Mouse (Mus musculus) left cerebral cortex, postnatal 14 days (tissue): ENCODE data around the gene Hbq1a. TPM values are rescaled to one million over a fixed set of nuclear protein-coding genes. Genes with fewer than 3 reads are reported as not detected.
"Not testable (repeated sequence)": the region's sequence is repeated elsewhere in the genome, so short reads cannot be mapped to it uniquely, and the experiment has no call there.

Experiments used
- DNase-seq, 2 experiments: peaks; one replicate each; pipeline ENCODE4 v3.0.0; 2021 to 2022; ENCODE audit warnings: low spot score in 2 of 2, mixed read lengths in 1 of 2
- intact Hi-C: fragments of 180-260 bp; cut with DNase I; formaldehyde crosslinking; loops from one replicate; pipeline ENCODE4 v1.15.1; 2025
- total RNA-seq, 2 experiments: library from RNA; stranded (reverse); gene quantifications; 2 replicates each; pipeline ENCODE4 v1.2.3; 2021

The Hbq1a gene
- total RNA-seq, 2 experiments from 2014 or later = 1.1 TPM; not detected in 1

DNA sequence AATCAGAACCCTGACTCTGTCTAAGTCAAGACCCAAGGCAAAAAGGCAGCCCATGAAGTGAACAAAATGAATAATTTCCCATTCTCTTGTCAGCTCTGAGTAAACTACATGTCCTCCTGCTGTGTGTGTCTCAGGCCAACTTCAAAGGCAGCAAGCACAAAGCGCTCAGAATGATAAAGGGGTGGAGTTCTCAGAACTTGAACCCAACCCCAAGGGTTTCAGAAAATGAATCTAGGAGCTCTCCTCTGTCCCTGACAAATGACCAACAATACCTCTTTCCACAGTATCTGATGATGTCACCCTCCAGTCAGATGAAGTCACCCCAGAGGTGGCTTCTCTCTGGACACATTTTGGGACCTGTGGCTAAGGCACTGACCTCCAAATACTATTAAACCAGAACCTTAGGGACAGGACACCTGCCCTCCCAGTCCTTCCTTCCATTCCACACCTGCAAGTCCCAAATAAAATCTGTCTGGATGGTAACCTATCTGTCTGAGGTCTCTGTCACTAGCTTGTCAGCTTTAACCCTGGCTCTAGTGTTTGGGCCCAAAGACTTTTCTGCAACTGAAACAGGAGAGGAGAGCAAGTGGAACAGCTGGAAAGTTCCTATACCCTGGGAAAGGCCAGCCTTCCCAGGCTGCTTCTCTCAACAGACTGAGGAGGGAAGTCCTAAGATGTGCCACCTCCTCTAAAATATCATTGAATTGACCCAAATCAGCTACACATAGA is 18.3 kb upstream of the Hbq1a start:
- no peak for DNase-seq
- intact Hi-C loops = loop anchor here (10.0 kb wide), 1 partner anchor 53 kb away; no protein-coding TSS in a partner anchor

- not testable (repeated sequence) for DNase-seq
- intact Hi-C loops = loop anchor here (10.0 kb wide), 1 partner anchor 52 kb away; no protein-coding TSS in a partner anchor
Measured at GRCm38 (mm10) chr11:32283091-32283777, 16.6 kb upstream of the Hbq1a start, which contains the start of gene Hba-a1. Gene Hba-a1, plus strand, starts transcription at chr11:32283511.

- intact Hi-C loops = loop anchor here (10.0 kb wide), 1 partner anchor 50 kb away; no protein-coding TSS in a partner anchor
Measured at GRCm38 (mm10) chr11:32284582-32284981, 15.3 kb upstream of the Hbq1a start.

GRCm38 (mm10) chr11:32285031-32285775 is 14.7 kb upstream of the Hbq1a start:
- DNase-seq = no peak
- intact Hi-C loops = loop anchor here (10.0 kb wide), 1 partner anchor 50 kb away; no protein-coding TSS in a partner anchor

More at GRCm38 (mm10) chr11:32284582-32284981, 15.3 kb upstream of the Hbq1a start:
- DNase-seq = not testable (repeated sequence)

GRCm38 (mm10) chr11:32285887-32286286 is 14.0 kb upstream of the Hbq1a start:
- not testable (repeated sequence) for DNase-seq
- intact Hi-C loops = loop anchor here (10.0 kb wide), 1 partner anchor 49 kb away; no protein-coding TSS in a partner anchor

GRCm38 (mm10) chr11:32286695-32287492 is 13.0 kb upstream of the Hbq1a start, which contains the start of gene Hbq1b:
Gene Hbq1b, plus strand, starts transcription at chr11:32286965.
- peak; percentile 87 for DNase-seq
- intact Hi-C loops = loop anchor here (10.0 kb wide), 1 partner anchor 48 kb away; no protein-coding TSS in a partner anchor

GRCm38 (mm10) chr11:32287493-32287825 is 12.4 kb upstream of the Hbq1a start:
- DNase-seq = no peak
- intact Hi-C loops = loop anchor here (10.0 kb wide), 1 partner anchor 47 kb away; no protein-coding TSS in a partner anchor

- intact Hi-C loops, DNase-seq: not testable (repeated sequence)
Measured at GRCm38 (mm10) chr11:32292819-32293218, 7.0 kb upstream of the Hbq1a start.

DNA sequence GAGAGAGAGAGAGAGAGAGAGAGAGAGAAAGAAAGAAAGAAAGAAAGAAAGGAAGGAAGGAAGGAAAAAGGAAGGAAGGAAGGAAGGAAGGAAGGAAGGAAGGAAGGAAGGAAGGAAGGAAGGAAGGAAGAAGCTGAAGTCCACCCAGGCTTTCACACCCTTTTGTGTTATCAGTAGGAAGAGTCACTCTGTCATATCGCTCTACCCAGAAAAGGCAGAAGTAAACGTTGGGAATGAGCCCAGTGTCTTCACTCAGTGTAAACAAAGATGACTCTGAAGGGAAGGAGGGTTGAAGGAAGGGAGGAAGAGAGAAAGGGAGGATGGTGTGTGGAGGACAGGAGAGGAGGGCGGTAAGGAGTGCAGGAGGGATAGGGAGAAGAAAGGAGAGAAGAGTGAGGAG is 6.4 kb upstream of the Hbq1a start:
- intact Hi-C loops, DNase-seq: not testable (repeated sequence)

DNA sequence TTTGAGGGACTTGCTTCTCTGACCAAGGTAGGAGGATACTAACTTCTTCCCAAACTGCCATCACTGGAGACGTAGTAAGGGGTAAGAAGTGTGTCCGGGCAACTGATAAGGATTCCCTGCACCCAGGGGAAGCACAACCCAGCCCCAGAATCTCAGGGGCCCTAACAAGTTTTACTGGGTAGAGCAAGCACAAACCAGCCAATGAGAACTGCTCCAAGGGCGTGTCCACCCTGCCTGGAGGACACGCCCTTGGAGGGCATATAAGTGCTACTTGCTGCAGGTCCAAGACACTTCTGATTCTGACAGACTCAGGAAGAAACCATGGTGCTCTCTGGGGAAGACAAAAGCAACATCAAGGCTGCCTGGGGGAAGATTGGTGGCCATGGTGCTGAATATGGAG is 3.7 kb upstream of the Hbq1a start, which contains the start of gene Hba-a2:
Gene Hba-a2, plus strand, starts transcription at position 287 of the 400 bp plus-strand sequence.
- intact Hi-C loops, DNase-seq: not testable (repeated sequence)

DNA sequence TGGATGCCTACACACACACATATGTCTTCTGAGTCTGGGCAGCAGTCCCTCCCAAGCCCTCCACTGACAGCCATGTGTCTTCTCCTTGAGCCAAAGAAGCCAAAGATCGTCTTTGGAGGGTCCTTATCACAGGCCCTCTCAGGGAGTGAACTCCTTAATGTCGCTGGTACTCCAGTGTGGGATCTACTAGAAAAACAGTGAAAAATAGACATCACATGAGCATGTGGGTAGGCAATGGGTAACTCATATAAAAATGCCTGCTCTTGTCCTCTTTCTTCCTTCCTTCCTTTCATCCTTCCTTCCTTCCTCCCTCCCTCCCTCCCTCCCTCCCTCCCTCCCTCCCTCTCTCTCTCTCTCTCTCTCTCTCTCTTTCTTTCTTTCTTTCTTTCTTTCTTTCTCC is 2.5 kb upstream of the Hbq1a start:
- intact Hi-C loops, DNase-seq: not testable (repeated sequence)

DNA sequence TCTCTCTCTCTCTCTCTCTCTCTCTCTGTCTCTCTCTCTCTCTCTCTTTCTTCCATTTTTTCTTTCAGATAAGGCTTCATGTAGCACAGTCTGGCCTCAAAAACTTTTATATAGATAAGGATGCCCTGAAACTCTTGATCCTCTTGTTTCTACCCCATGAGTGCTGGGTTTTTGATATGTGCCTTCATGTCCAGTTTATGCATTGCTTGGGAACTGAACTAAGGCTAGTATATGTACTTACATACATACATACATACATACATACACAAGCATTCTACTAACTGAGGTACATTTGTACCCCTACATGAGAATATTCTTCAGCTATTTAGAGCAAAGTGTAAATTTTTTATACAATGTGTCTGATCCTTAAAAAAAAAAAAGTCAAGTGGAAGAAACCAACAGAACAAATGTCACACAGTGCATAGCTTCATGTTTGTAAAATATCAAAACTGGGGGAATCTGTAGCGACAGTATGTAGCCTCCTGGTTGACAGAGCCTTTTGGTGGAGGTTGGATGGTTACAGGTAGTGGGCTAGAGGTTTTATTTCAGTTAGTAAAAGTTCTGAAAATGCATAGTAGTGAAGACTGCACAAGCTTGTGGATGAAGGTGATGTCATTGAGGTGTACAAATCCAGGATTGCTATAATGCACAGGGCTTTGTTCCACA is 1.9 kb upstream of the Hbq1a start:
- intact Hi-C loops = no loop called here

GRCm38 (mm10) chr11:32298532-32298918 is 1.3 kb upstream of the Hbq1a start:
- DNase-seq = no peak

More for the DNA sequence above, 1.9 kb upstream of the Hbq1a start:
- DNase-seq = no peak

DNA sequence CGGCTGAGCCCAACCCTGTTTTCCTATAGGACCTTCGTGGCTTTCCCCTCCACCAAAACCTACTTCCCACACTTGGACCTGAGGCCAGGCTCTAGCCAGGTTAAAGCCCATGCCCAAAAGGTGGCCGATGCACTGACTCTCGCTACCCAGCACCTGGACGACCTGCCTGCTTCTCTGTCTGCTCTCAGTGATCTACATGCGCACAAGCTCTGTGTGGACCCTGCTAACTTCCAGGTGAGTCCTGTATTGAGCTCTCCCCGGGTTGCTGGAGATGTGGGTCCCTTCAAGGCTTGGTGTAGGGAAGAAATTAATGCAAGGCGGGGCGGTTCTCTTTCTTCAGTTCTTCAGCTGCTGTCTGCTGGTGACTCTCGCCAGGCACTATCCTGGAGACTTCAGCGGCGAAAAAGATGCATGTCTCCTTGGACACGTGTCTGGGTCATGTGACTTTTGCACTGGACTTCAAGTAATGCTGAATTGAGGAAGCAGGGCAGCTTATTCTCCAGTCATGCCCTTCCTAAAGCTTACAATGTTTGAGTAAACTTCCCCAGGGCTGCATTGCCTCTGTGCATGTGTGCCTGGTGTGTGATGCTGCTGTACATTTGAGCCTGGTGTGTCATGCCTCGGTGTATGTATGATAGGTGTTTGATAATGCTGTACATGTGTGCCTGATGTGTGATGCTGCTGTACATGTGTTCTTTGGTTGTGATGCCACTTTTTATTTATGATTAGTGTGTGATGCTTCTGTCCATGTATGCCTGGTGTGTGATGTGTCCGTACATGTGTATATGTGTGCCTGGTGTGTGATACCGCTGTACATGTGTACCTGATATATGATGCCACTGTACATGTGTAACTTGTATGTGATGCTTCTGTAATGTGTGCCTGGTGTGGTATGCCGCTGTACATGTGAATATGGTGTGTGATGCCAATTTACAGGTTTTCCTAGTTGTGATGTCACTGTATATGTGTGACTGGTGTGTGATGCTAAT is 704 bp downstream of the Hbq1a start:
- intact Hi-C loops = no loop called here
- DNase-seq = no peak

More at GRCm38 (mm10) chr11:32298532-32298918, 1.3 kb upstream of the Hbq1a start:
- intact Hi-C loops = no loop called here

- intact Hi-C loops = no loop called here
- DNase-seq = no peak
Measured at GRCm38 (mm10) chr11:32301506-32301905, 1.6 kb downstream of the Hbq1a start.

DNA sequence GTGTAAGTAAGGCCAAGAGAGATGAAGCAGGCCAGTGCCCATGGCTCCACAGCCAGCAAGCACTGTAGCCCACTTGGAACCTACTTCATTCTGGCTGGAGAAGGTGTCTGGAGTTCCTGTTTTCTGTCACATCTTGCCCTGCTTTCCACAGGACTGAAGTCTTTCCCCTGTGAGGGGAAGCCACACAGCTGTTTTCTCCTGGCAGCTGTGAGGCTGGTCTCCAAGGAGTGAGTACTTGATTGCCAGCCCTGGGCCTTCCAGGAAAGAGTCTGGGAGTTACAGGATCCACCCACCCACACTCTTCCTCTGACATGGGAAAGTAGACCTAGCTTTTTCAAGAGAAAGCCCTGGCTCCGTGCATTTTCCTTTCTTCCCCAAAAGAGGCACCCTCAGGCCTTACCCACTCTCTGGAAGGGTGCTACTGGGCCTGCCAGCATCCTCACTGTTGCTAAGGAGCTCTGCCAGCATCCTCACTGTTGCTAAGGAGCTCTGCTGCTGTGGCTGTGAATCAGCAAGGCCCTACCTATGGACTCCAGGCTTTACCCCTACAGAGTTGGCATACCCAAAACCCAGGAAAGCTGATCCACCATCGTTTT is 3.1 kb downstream of the Hbq1a start:
- intact Hi-C loops = no loop called here
- DNase-seq = peak; percentile 56 to 63

DNA sequence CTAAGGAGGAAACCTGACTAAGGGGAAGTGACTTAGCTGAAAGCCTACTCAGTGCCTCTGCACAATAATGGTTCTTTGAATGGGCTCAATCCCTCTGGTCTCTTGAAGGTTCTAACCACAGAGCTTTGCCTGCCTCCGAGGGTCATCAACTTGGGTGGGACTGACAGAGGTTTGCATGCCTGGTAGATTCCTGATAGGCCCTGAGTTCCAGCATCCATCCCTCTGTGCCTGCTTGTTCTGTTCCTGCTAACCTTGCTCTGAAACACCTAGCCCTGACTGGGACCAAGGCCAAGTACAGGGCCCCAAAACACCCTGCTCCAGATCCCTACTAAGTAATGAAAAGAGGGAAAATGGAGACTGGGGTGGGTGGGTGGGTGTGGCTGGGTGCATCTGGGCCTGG is 3.6 kb downstream of the Hbq1a start:
- no peak for DNase-seq
- intact Hi-C loops = no loop called here
